Mouse (Mus musculus): ENCODE measurements at regions not wholly inside any gene's neighbourhood (a gene's known extent, or its start where the extent isn't known, plus 50 kb on each side); places are given as distances from the start of the nearest gene placed in this dataset.

- TF ChIP-seq CTCF (IDR thresholded peaks at IDR 0.05; ENCODE audit: borderline replicate concordance, insufficient read depth, low read depth, low read length) (no peak), POLR2A (IDR thresholded peaks at IDR 0.05; ENCODE audit: borderline replicate concordance, insufficient read depth, low read length) (no peak)
Observed at GRCm38 (mm10) chr12:73847336-73847735, 53.8 kb upstream of the Hif1a start.

All from cerebellum, adult 2 months (tissue).